Mouse (Mus musculus) forebrain, embryonic 10.5 days (tissue): ENCODE data around the gene Stx6. TPM values are rescaled to one million over a fixed set of nuclear protein-coding genes. Genes with fewer than 3 reads are reported as not detected.

Experiments used
- DNase-seq: peaks from one replicate; pipeline ENCODE4 v3.0.0-alpha.2; 2017; ENCODE audit warnings: low spot score; ENCODE audit errors: extremely low spot score
- H3K27ac ChIP-seq: fragments of 300-500 bp; sonication (generic); 2 replicates; pipeline ENCODE4 v1.5.1; 2016; ENCODE audit warnings: mild to moderate bottlenecking
- H3K27me3 ChIP-seq: fragments of 300-500 bp; sonication (generic); 2 replicates; pipeline ENCODE4 v1.6.1; 2016; ENCODE audit warnings: mild to moderate bottlenecking; ENCODE audit not compliant: poor library complexity, severe bottlenecking
- H3K36me3 ChIP-seq: fragments of 300-500 bp; sonication (generic); replicated peaks from 2 replicates; pipeline ENCODE4 v1.6.1; 2016; ENCODE audit warnings: mild to moderate bottlenecking, moderate library complexity
- H3K4me1 ChIP-seq: fragments of 300-500 bp; sonication (generic); 2 replicates; pipeline ENCODE4 v1.6.1; 2016
- H3K4me3 ChIP-seq: fragments of 300-500 bp; sonication (generic); 2 replicates; pipeline ENCODE4 v1.5.1; 2016; ENCODE audit warnings: mild to moderate bottlenecking, moderate library complexity
- H3K9me3 ChIP-seq: fragments of 300-500 bp; sonication (generic); 2 replicates; pipeline ENCODE4 v1.6.1; 2016; ENCODE audit warnings: mild to moderate bottlenecking, moderate library complexity
- WGBS: fragments of 180-500 bp; shearing (Covaris S2); methylation state at CpG from one replicate; pipeline ENCODE4 v1.1.7; 2016; 5-methylcytosine and 5-hydroxymethylcytosine counted together
- polyA plus RNA-seq: library from polyadenylated mRNA; unstranded; fragments of >200 nt; fragmentation: Nextera tagmentation; extraction: Ambion mirVana; gene quantifications from 2 replicates; pipeline ENCODE4 v1.2.1, GENCODE M21; 2016

Gene Stx6
- polyA plus RNA-seq, 1 experiment from 2014 or later: 84.3 TPM

GRCm38 (mm10) chr1:155202472-155202871 lies 44.0 kb downstream of the Stx6 start:
- H3K27me3 ChIP-seq: no peaks in the 10 kb centered on the region
- H3K9me3 ChIP-seq: no peaks in the 10 kb centered on the region
- H3K36me3 ChIP-seq: peaks cover 92% of the 10 kb centered on the region
- DNase-seq: no peak
- 89% methylated on average over 5 of the region's 5 CpGs for WGBS
- peaks cover 45% of the 10 kb centered on the region for H3K4me1 ChIP-seq
- peak overlapping the region; percentile 36; the same call in 1 of the 2 replicates for H3K27ac ChIP-seq
- H3K4me3 ChIP-seq: no peak overlapping the region

DNA sequence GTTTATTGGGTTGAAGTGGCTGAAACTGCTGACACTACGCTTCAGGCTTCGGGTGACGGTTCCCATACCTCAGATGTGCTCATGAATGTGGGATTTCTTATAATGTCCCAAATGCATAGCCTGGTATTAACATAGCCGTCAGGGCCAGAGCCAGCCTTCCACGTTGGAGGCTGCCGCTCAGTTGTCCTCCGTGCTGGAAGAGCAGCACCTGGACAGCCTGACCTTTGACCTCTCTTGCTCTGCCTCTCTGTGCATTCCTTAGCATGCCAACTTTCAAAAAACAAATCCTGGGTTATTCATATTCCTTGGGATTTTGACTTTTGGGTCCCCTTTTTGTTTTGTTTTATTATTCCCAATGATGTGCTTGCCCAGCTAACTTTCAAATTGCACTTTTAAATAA lies 44.6 kb downstream of the Stx6 start:
- H3K27me3 ChIP-seq: no peaks in the 10 kb centered on the region
- peaks cover 49% of the 10 kb centered on the region for H3K4me1 ChIP-seq
- no peak overlapping the region for H3K4me3 ChIP-seq
- 91% methylated on average over 7 of the region's 7 CpGs for WGBS
- no peaks in the 10 kb centered on the region for H3K9me3 ChIP-seq
- H3K36me3 ChIP-seq: peaks cover 89% of the 10 kb centered on the region
- no peak overlapping the region for H3K27ac ChIP-seq
- no peak for DNase-seq

- Histone ChIP-seq H3K27ac (peak overlapping the region; percentile 66), H3K4me3 (no peak overlapping the region), H3K9me3 (no peaks in the 10 kb centered on the region), H3K27me3 (no peaks in the 10 kb centered on the region), H3K4me1 (peaks cover 49% of the 10 kb centered on the region), H3K36me3 (peaks cover 80% of the 10 kb centered on the region)
- DNase-seq: no peak
- 91% methylated on average over 12 of the region's 12 CpGs for WGBS
These were observed 45.4 kb downstream of the Stx6 start for GRCm38 (mm10) chr1:155203954-155204353.

- Histone ChIP-seq H3K4me1 (peaks cover 49% of the 10 kb centered on the region), H3K27ac (peak overlapping the region; percentile 66), H3K9me3 (no peaks in the 10 kb centered on the region), H3K27me3 (0 out of 2 replicates have a peak, but pooled peaks cover under 1% of the 10 kb centered on the region), H3K36me3 (peaks cover 74% of the 10 kb centered on the region), H3K4me3 (no peak overlapping the region)
- 92% methylated on average over 8 of the region's 8 CpGs for WGBS
- no peak for DNase-seq
These were observed 46.1 kb downstream of the Stx6 start for GRCm38 (mm10) chr1:155204560-155205162.

DNA sequence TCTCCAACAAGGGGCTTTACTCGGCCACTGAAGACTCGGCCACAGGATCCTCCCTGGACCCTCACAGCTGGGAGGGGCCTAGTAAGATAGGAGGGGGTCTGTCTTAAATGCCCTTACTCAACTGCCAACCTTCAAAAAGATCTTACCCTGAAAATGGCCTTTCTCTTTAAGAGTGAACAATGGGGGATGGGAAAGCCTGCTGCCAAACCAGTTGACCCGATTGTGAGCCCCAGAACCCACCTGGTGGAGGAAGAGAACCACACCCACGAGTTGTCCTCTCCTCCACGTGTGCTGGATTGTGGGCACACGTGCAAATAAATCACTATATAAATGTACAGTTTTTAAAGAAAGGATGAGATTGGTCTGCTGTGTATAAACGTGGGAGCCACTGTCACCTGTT lies 46.8 kb downstream of the Stx6 start:
- Histone ChIP-seq H3K27ac (0 out of 2 replicates have a peak overlapping the region, but pooled peaks have one; percentile 44), H3K4me1 (peaks cover 56% of the 10 kb centered on the region)
- WGBS: 62% methylated on average over 7 of the region's 7 CpGs

GRCm38 (mm10) chr1:155205822-155206660 lies 47.5 kb downstream of the Stx6 start:
- no peak for DNase-seq
- H3K27me3 ChIP-seq: peaks cover 14% of the 10 kb centered on the region; the same call in 1 of the 2 replicates
- no peaks in the 10 kb centered on the region for H3K9me3 ChIP-seq
- H3K36me3 ChIP-seq: peaks cover 60% of the 10 kb centered on the region
- no peak overlapping the region for H3K4me3 ChIP-seq
- WGBS: 90% methylated on average over 19 of the region's 19 CpGs
- peak overlapping the region; percentile 44 for H3K27ac ChIP-seq
- H3K4me1 ChIP-seq: peaks cover 63% of the 10 kb centered on the region

More for the DNA sequence above, 46.8 kb downstream of the Stx6 start:
- Histone ChIP-seq H3K36me3 (peaks cover 68% of the 10 kb centered on the region), H3K4me3 (no peak overlapping the region), H3K27me3 (peaks cover 7% of the 10 kb centered on the region; the same call in 1 of the 2 replicates), H3K9me3 (no peaks in the 10 kb centered on the region)
- DNase-seq: no peak

DNA sequence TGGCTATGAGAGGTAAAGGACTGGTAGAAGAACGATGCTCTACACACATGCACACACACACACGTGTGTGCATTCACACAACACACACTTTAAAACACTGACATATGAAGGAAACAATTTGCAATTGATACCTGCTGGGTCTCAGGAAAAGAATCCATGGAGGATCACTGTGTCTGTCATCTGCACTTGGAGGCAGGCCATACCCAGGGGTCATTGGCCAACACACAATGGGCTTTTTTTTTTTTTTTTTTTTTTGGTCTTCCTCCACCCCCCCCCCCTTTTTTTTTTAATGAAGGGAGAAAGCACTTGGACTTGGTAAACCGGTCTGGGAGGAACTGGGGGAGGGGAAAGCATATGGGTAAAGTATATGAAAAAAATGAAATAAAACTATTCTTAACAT lies 49.3 kb downstream of the Stx6 start:
- peaks cover 73% of the 10 kb centered on the region for H3K4me1 ChIP-seq
- H3K36me3 ChIP-seq: peaks cover 42% of the 10 kb centered on the region
- H3K27me3 ChIP-seq: peaks cover 22% of the 10 kb centered on the region; the same call in 1 of the 2 replicates
- H3K9me3 ChIP-seq: no peaks in the 10 kb centered on the region
- WGBS: 94% methylated on average over 3 of the region's 3 CpGs
- no peak overlapping the region for H3K4me3 ChIP-seq
- no peak for DNase-seq
- H3K27ac ChIP-seq: no peak overlapping the region

DNA sequence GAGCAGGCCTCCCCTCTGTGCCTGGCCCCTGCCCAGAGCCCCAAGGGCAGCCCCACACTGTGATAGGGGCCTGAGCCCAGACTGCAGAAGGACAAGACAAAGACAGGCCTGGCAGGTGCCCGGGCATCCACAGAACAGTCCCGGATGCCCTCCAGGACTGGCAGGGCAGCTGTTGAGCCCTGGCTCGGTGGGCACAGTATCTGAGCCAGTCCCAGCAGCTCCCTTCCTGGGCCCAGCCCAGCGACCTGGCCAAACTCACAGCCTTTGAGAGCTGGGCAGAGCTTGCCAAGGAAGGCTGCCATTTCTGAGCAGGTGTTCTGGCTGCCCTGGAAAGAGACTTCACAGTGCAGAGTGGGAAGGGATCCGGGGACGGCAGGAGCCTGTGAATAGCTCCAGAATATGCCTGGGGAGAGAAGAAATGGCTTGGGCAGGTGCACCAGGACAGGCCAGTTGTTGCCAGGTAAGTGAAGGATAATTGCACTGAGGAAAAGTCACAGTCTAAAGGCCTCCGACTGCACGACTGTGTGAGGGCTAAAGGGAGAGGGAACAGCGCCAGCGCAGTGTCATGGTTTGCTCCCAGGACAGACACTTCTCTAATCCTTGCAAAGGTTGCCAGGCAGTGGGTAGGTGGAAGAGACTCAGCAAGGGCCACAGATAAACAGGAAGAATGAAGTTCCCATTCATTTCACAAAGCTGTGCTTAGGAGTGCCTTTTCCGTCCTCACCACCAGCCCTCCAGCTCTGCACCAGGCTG lies 51.7 kb downstream of the Stx6 start:
- peaks cover 74% of the 10 kb centered on the region for H3K4me1 ChIP-seq
- H3K27ac ChIP-seq: peak overlapping the region; percentile 88
- H3K36me3 ChIP-seq: peaks cover 25% of the 10 kb centered on the region
- DNase-seq: no peak
- WGBS: 81% methylated on average over 11 of the region's 11 CpGs
- no peaks in the 10 kb centered on the region for H3K9me3 ChIP-seq
- H3K27me3 ChIP-seq: peaks cover 42% of the 10 kb centered on the region
- no peak overlapping the region for H3K4me3 ChIP-seq

GRCm38 (mm10) chr1:155211017-155211416 lies 52.5 kb downstream of the Stx6 start:
- WGBS: 42% methylated on average over 7 of the region's 7 CpGs
- no peak for DNase-seq
- H3K27ac ChIP-seq: peak overlapping the region; percentile 88

DNA sequence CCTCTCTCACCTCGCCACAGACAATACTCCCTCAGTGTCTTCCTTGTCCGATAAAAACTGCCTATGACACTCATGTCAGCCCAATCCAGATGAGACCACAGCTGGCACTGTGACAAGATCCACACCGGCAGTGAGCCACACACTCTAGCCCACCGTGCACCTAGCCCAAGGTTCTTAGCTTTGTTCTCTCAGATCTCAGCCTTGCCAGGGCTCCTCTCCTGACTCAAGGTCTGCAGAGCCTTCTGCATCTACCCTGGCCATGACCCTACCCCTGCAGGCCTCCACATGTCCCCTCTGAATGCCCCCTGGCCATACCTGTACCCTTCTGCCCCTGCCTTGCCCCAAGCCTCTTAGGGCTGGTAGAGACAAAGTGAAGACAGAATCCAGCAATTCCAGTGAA lies 53.6 kb downstream of the Stx6 start:
- H3K4me1 ChIP-seq: peaks cover 79% of the 10 kb centered on the region
- WGBS: 62% methylated on average over 4 of the region's 4 CpGs

More at GRCm38 (mm10) chr1:155211017-155211416, 52.5 kb downstream of the Stx6 start:
- H3K36me3 ChIP-seq: peaks cover 18% of the 10 kb centered on the region
- no peaks in the 10 kb centered on the region for H3K9me3 ChIP-seq
- H3K4me3 ChIP-seq: no peak overlapping the region
- H3K4me1 ChIP-seq: peaks cover 74% of the 10 kb centered on the region
- H3K27me3 ChIP-seq: peaks cover 47% of the 10 kb centered on the region

GRCm38 (mm10) chr1:155212493-155212892 lies 54.0 kb downstream of the Stx6 start:
- peak; percentile 78 for DNase-seq
- WGBS: 10% methylated on average over 6 of the region's 6 CpGs
- peak overlapping the region; percentile 88 for H3K27ac ChIP-seq
- peaks cover 52% of the 10 kb centered on the region for H3K27me3 ChIP-seq
- no peak overlapping the region for H3K4me3 ChIP-seq
- H3K4me1 ChIP-seq: peaks cover 82% of the 10 kb centered on the region
- peaks cover 13% of the 10 kb centered on the region for H3K36me3 ChIP-seq
- H3K9me3 ChIP-seq: no peaks in the 10 kb centered on the region

More for the DNA sequence above, 53.6 kb downstream of the Stx6 start:
- Histone ChIP-seq H3K27ac (peak overlapping the region; percentile 88), H3K4me3 (no peak overlapping the region), H3K36me3 (peaks cover 14% of the 10 kb centered on the region), H3K27me3 (peaks cover 48% of the 10 kb centered on the region), H3K9me3 (no peaks in the 10 kb centered on the region)
- no peak for DNase-seq

DNA sequence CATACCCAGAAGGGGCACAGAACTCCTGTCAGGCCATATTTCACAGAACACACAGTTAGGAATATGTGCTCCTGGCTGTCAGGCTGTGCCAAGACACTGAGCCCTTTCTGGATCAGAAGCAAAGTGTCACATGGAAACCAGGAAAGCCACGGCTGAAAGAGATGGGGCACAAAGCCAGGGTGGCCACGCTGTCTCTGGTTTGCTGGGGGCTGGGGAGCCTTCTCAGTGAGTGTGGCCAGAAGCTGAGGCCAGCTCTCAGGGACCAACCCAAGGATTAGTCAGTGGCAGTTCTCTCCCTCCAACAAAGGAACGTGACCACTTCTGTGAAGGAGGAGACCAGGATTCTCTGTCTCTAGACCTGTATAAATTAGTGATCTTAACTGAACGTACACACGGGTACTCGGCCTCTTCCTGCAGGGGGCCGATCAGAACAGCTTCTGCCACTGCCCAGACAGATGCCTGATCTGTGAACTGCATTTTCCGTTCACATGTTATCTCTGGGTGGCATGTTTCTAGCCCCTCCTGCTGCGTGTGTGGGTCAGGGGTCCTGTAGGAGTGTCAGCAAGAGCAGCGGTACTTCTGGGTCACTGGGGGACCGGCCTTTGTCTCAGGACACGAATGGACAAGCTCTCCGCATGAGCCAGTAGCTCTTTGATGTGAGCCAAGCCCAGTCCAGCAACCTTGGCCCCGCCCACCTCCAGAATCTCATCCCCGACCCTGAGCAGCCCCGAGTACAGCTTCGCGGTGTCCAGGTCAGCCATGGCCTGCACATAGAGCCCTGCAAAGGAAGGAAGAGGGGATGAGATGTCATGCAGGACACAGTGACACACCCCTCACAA lies 54.6 kb downstream of the Stx6 start:
- 24% methylated on average over 18 of the region's 18 CpGs for WGBS
- Histone ChIP-seq H3K27ac (peak overlapping the region; percentile 88), H3K27me3 (peaks cover 52% of the 10 kb centered on the region), H3K4me3 (no peak overlapping the region), H3K36me3 (peaks cover 10% of the 10 kb centered on the region), H3K4me1 (peaks cover 79% of the 10 kb centered on the region), H3K9me3 (no peaks in the 10 kb centered on the region)
- peak; percentile 42 for DNase-seq
